Mouse (Mus musculus): ENCODE results near the gene Rora. TPM values are rescaled to one million over a fixed set of nuclear protein-coding genes. Genes with fewer than 3 reads are reported as not detected.

Gene Rora
- polyA plus RNA-seq, 1 experiment = 0.86 TPM

GRCm38 (mm10) chr9:69121117-69121740, 467.6 kb downstream of the Rora start:
- TF ChIP-seq MYOD1 (IDR thresholded peaks at IDR 0.05; ENCODE audit: control insufficient read depth in 1 of 3, insufficient read length in 2 of 3, low read depth in 2 of 3) = no peak
- no peak for TF ChIP-seq REST (IDR thresholded peaks at IDR 0.05; ENCODE audit: insufficient read depth, insufficient read length)
- no peak for TF ChIP-seq E2F4 (IDR thresholded peaks at IDR 0.05; ENCODE audit: insufficient read depth)
- no peak for TF ChIP-seq MAX (IDR thresholded peaks at IDR 0.05; ENCODE audit: low read depth)
- TF ChIP-seq CEBPB (IDR thresholded peaks at IDR 0.05; ENCODE audit: insufficient read depth, poor library complexity, severe bottlenecking) = no peak
- no peak for TF ChIP-seq MYOG (IDR thresholded peaks at IDR 0.05; ENCODE audit: control insufficient read depth in 1 of 3, insufficient read depth in 1 of 3, insufficient read length in 2 of 3, low read depth in 2 of 3)
- TF ChIP-seq TCF3 (IDR thresholded peaks at IDR 0.05; ENCODE audit: insufficient read length, low read depth) = no peak
- no peak for TF ChIP-seq TCF12 (IDR thresholded peaks at IDR 0.05; ENCODE audit: insufficient read depth, poor library complexity, severe bottlenecking)
- TF ChIP-seq POLR2AphosphoS2 (IDR thresholded peaks at IDR 0.05; ENCODE audit: insufficient read length, low read depth) = no peak
- no peak for TF ChIP-seq USF1 (IDR thresholded peaks at IDR 0.05; ENCODE audit: low read depth)
- no peak for TF ChIP-seq SRF (IDR thresholded peaks at IDR 0.05; ENCODE audit: control insufficient read depth, insufficient read length, low read depth)
- TF ChIP-seq POLR2A (IDR thresholded peaks at IDR 0.05; ENCODE audit: insufficient read length, low read depth) = no peak
- Histone ChIP-seq H3K79me2 (ENCODE audit: control insufficient read depth, insufficient read depth) (no peaks in the 10 kb centered on the region), H3K27me3 (ENCODE audit: control insufficient read depth, insufficient read depth, insufficient read length) (no peaks in the 10 kb centered on the region), H3K4me3 (no peak overlapping the region), H3K4me2 (ENCODE audit: low read depth) (no peak overlapping the region), H3ac (ENCODE audit: control insufficient read depth, insufficient read length) (no peak overlapping the region), H3K36me3 (ENCODE audit: control insufficient read depth, insufficient read depth) (no peaks in the 10 kb centered on the region)

GRCm38 (mm10) chr9:69125011-69125786, 471.6 kb downstream of the Rora start:
- Histone ChIP-seq H3K4me3 (no peak overlapping the region), H3K4me2 (ENCODE audit: low read depth) (peak overlapping the region; percentile 56), H3K27me3 (ENCODE audit: control insufficient read depth, insufficient read depth, insufficient read length) (peaks cover 3% of the 10 kb centered on the region), H3K36me3 (ENCODE audit: control insufficient read depth, insufficient read depth) (no peaks in the 10 kb centered on the region), H3K79me2 (ENCODE audit: control insufficient read depth, insufficient read depth) (no peaks in the 10 kb centered on the region), H3ac (ENCODE audit: control insufficient read depth, insufficient read length) (no peak overlapping the region)
- TF ChIP-seq POLR2AphosphoS2 (IDR thresholded peaks at IDR 0.05; ENCODE audit: insufficient read length, low read depth) = no peak
- TF ChIP-seq MAX (IDR thresholded peaks at IDR 0.05; ENCODE audit: low read depth) = no peak
- no peak for TF ChIP-seq E2F4 (IDR thresholded peaks at IDR 0.05; ENCODE audit: insufficient read depth)
- no peak for TF ChIP-seq USF1 (IDR thresholded peaks at IDR 0.05; ENCODE audit: low read depth)
- TF ChIP-seq TCF12 (IDR thresholded peaks at IDR 0.05; ENCODE audit: insufficient read depth, poor library complexity, severe bottlenecking) = no peak
- no peak for TF ChIP-seq MYOD1 (IDR thresholded peaks at IDR 0.05; ENCODE audit: control insufficient read depth in 1 of 3, insufficient read length in 2 of 3, low read depth in 2 of 3)
- TF ChIP-seq CEBPB (IDR thresholded peaks at IDR 0.05; ENCODE audit: insufficient read depth, poor library complexity, severe bottlenecking) = no peak
- TF ChIP-seq REST (IDR thresholded peaks at IDR 0.05; ENCODE audit: insufficient read depth, insufficient read length) = no peak
- TF ChIP-seq SRF (IDR thresholded peaks at IDR 0.05; ENCODE audit: control insufficient read depth, insufficient read length, low read depth) = no peak
- no peak for TF ChIP-seq TCF3 (IDR thresholded peaks at IDR 0.05; ENCODE audit: insufficient read length, low read depth)

DNA sequence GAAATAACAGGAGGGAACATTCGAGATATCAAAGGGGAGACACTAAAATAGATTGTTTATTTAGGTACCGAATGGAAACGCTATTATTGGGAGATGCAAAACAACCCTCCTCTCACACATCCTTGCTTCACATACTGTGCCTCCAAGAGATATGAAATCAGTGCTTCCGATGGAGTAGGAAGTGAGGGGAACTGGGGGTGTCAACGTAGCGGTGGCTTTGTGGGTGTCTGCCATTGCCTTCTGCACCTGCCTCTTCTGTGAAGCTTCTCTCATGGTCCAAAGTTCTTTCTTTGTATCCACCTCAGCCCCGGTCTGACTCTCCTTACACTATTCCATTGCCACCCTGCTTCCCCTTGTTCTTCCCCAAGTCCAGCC, 472.2 kb downstream of the Rora start:
- H3K4me2 ChIP-seq (ENCODE audit: low read depth) = peak overlapping the region; percentile 56
- TF ChIP-seq TCF3 (IDR thresholded peaks at IDR 0.05; ENCODE audit: insufficient read length, low read depth) (no peak), POLR2AphosphoS2 (IDR thresholded peaks at IDR 0.05; ENCODE audit: insufficient read length, low read depth) (no peak)
- no peak overlapping the region for H3ac ChIP-seq (ENCODE audit: control insufficient read depth, insufficient read length)
- peaks cover 5% of the 10 kb centered on the region for H3K27me3 ChIP-seq (ENCODE audit: control insufficient read depth, insufficient read depth, insufficient read length)
- H3K36me3 ChIP-seq (ENCODE audit: control insufficient read depth, insufficient read depth) = no peaks in the 10 kb centered on the region
- H3K79me2 ChIP-seq (ENCODE audit: control insufficient read depth, insufficient read depth) = no peaks in the 10 kb centered on the region
- no peak overlapping the region for H3K4me3 ChIP-seq

DNA sequence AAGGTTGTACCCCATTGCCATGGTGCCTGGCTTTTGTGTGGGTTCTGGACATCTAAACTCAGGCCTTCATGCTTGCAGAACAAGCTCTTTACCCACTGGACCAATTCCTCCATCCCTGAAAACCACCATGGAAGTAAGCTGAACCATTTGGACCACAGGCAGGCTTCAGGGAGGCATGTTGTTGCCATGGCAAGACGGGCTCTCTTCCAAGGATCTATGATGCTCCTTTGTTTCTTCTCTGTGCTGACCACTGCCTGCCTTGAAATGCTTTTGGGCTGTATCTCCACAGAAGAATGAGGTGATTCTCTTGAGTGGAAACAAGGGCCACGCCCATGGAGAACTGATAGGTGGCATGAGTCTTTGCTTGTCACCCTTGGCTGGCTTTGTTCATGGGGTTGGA, 473.0 kb downstream of the Rora start:
- H3K27me3 ChIP-seq (ENCODE audit: control insufficient read depth, insufficient read depth, insufficient read length) = peaks cover 6% of the 10 kb centered on the region
- TF ChIP-seq CEBPB (IDR thresholded peaks at IDR 0.05; ENCODE audit: insufficient read depth, poor library complexity, severe bottlenecking) (no peak), USF1 (IDR thresholded peaks at IDR 0.05; ENCODE audit: low read depth) (no peak), POLR2AphosphoS2 (IDR thresholded peaks at IDR 0.05; ENCODE audit: insufficient read length, low read depth) (no peak), E2F4 (IDR thresholded peaks at IDR 0.05; ENCODE audit: insufficient read depth) (no peak), MYOD1 (IDR thresholded peaks at IDR 0.05; ENCODE audit: control insufficient read depth in 1 of 3, insufficient read length in 2 of 3, low read depth in 2 of 3) (no peak), MYOG (IDR thresholded peaks at IDR 0.05; ENCODE audit: control insufficient read depth in 1 of 3, insufficient read depth in 1 of 3, insufficient read length in 2 of 3, low read depth in 2 of 3) (no peak), POLR2A (IDR thresholded peaks at IDR 0.05; ENCODE audit: insufficient read length, low read depth) (no peak), SRF (IDR thresholded peaks at IDR 0.05; ENCODE audit: control insufficient read depth, insufficient read length, low read depth) (no peak), MAX (IDR thresholded peaks at IDR 0.05; ENCODE audit: low read depth) (no peak), TCF3 (IDR thresholded peaks at IDR 0.05; ENCODE audit: insufficient read length, low read depth) (no peak), TCF12 (IDR thresholded peaks at IDR 0.05; ENCODE audit: insufficient read depth, poor library complexity, severe bottlenecking) (no peak), REST (IDR thresholded peaks at IDR 0.05; ENCODE audit: insufficient read depth, insufficient read length) (no peak)
- H3ac ChIP-seq (ENCODE audit: control insufficient read depth, insufficient read length) = no peak overlapping the region
- H3K4me2 ChIP-seq (ENCODE audit: low read depth) = no peak overlapping the region
- no peak overlapping the region for H3K4me3 ChIP-seq
- H3K36me3 ChIP-seq (ENCODE audit: control insufficient read depth, insufficient read depth) = no peaks in the 10 kb centered on the region
- H3K79me2 ChIP-seq (ENCODE audit: control insufficient read depth, insufficient read depth) = no peaks in the 10 kb centered on the region
